13 mouse cellular contexts compared by ENCODE assay signal in genomic region chr14:30607696-30608095, GRCm38 (mm10). TPM values are rescaled to one million over a fixed set of nuclear protein-coding genes. Genes with fewer than 3 reads are reported as not detected.
A peak's percentile ranks its signal among the peaks of the same experiment; 100 is the strongest.
DNase-seq lines count a peak whose midpoint lies in the region; ATAC-seq and TF ChIP-seq lines count a peak whose summit lies in the region.
"Had no signal": no experiment of that assay in that cellular context is flagged by ENCODE, and none has a peak within 500 bp of the region (broad histone marks: within the 10 kb centered on the region; RNA-seq: fewer than 3 reads in every experiment).

No protein-coding gene starts in this region.

- peak; percentile 49 for ATAC-seq in liver, embryonic 13.5 days (ENCODE audit: low read depth)
- no peak for ATAC-seq in liver, embryonic 12.5 days
- peak; percentile 66 for ATAC-seq in common myeloid progenitor, adult 5-6 weeks (replicated peaks; ENCODE audit: low read depth, poor library complexity, severe bottlenecking)

- peaks cover 26% of the 10 kb centered on the region for H3K4me1 ChIP-seq in liver, embryonic 13.5 days (replicated peaks)
- H3K4me1 ChIP-seq in liver, embryonic 12.5 days = peaks cover 23% of the 10 kb centered on the region
- H3K4me1 ChIP-seq in ES-E14 (ENCODE audit: control insufficient read depth in 2 of 2, insufficient read depth in 2 of 2, low read length in 2 of 2, poor library complexity in 1 of 2) = peaks cover 4 to 23% of the 10 kb centered on the region in 2 experiments; a peak in 3 of 4 replicates

- H3K27ac ChIP-seq in liver, embryonic 13.5 days = no peak overlapping the region
- no peak overlapping the region for H3K27ac ChIP-seq in liver, embryonic 12.5 days
- H3K27ac ChIP-seq in ES-E14 (ENCODE audit: insufficient read depth, low read depth, low read length, poor library complexity, severe bottlenecking) = peak overlapping the region; percentile 27; the same call in 1 of the 2 replicates
- H3K27ac ChIP-seq: embryonic facial prominence, embryonic 10.5 days; liver, embryonic 14.5 days had no signal

- no peaks in the 10 kb centered on the region for H3K9me3 ChIP-seq in liver, embryonic 13.5 days (replicated peaks)
- no peaks in the 10 kb centered on the region for H3K9me3 ChIP-seq in liver, embryonic 12.5 days (replicated peaks)
- H3K9me3 ChIP-seq in ES-E14 (ENCODE audit: control insufficient read depth, insufficient read depth, low read depth, low read length) = no peaks in the 10 kb centered on the region
- H3K9me3 ChIP-seq: embryonic facial prominence, embryonic 10.5 days had no signal

- H3K9ac ChIP-seq in liver, embryonic 13.5 days = no peak overlapping the region
- H3K9ac ChIP-seq in liver, embryonic 12.5 days = no peak overlapping the region
- no peak overlapping the region for H3K9ac ChIP-seq in ES-E14 (ENCODE audit: insufficient read depth, low read depth, low read length, poor library complexity, severe bottlenecking)
- H3K9ac ChIP-seq: liver, embryonic 14.5 days had no signal

- no peaks in the 10 kb centered on the region for H3K27me3 ChIP-seq in liver, embryonic 13.5 days
- H3K27me3 ChIP-seq in liver, embryonic 12.5 days (replicated peaks) = no peaks in the 10 kb centered on the region

- DNase-seq in liver, embryonic 13.5 days = no peak
- DNase-seq in ES-E14 (ENCODE audit: low read depth, low spot score) = no peak
- DNase-seq in spleen, postnatal 36 days (ENCODE audit: low spot score in 2 of 2) = peak; percentile 90 to 92
- DNase-seq in cerebellum, postnatal 10 days = no peak
- DNase-seq in cerebellum, adult 9-11 months = no peak
- DNase-seq: cerebellum, adult 8-10 months; heart, postnatal 14 days; kidney, postnatal 4 days; thymus, postnatal 4 days had no signal

- H3K4me2 ChIP-seq in liver, embryonic 13.5 days = no peak overlapping the region
- no peak overlapping the region for H3K4me2 ChIP-seq in liver, embryonic 12.5 days

- H3K36me3 ChIP-seq in liver, embryonic 13.5 days = peaks cover 20% of the 10 kb centered on the region; the same call in 1 of the 2 replicates
- peaks cover 44% of the 10 kb centered on the region for H3K36me3 ChIP-seq in liver, embryonic 12.5 days
- H3K36me3 ChIP-seq in ES-E14 (ENCODE audit: control insufficient read depth, insufficient read depth, low read length, poor library complexity, severe bottlenecking) = peaks cover 5% of the 10 kb centered on the region; the same call in 1 of the 2 replicates

- H3K4me3 ChIP-seq in liver, embryonic 13.5 days (replicated peaks) = no peak overlapping the region
- no peak overlapping the region for H3K4me3 ChIP-seq in liver, embryonic 12.5 days
- no peak overlapping the region for H3K4me3 ChIP-seq in ES-E14 (ENCODE audit: insufficient read depth in 1 of 2, low read depth in 1 of 2, low read length in 2 of 2, poor library complexity in 1 of 2, severe bottlenecking in 1 of 2)
- H3K4me3 ChIP-seq: embryonic facial prominence, embryonic 10.5 days had no signal

- WGBS in liver, embryonic 13.5 days (ENCODE audit: insufficient replicate concordance) = 53% methylated on average over 4 of the region's 4 CpGs
- 47% methylated on average over 4 of the region's 4 CpGs for WGBS in liver, embryonic 12.5 days (ENCODE audit: insufficient replicate concordance)

- in situ Hi-C loops in ES-E14 (cut with MboI; ENCODE audit: low sequenced_read_pairs in 2 of 2, unreplicated experiment in 2 of 2) = no loop called here

TF ChIP-seq in ES-E14, 5 proteins besides CTCF, POLR2A, EP300 and RAD21:
- TF ChIP-seq CHD2 (IDR thresholded peaks at IDR 0.05; ENCODE audit: low read depth, low read length) (no peak), ZC3H11A (IDR thresholded peaks at IDR 0.05; ENCODE audit: borderline replicate concordance, low read depth, low read length) (no peak), ZNF384 (IDR thresholded peaks at IDR 0.05; ENCODE audit: low read depth, low read length) (no peak), HCFC1 (IDR thresholded peaks at IDR 0.05; ENCODE audit: borderline replicate concordance, insufficient read depth, low read length) (no peak), MAFK (IDR thresholded peaks at IDR 0.05; ENCODE audit: insufficient read depth, low read depth, low read length) (no peak)

RNA-seq across cellular contexts. Expression of gene Prkcd, which starts 18.3 kb away (rescaled TPM):
- polyA plus RNA-seq in liver, embryonic 13.5 days (2015; fragmentation: Nextera tagmentation; extraction: Ambion mirVana) = 16.0 and 16.3 TPM in 2 replicates
- polyA plus RNA-seq in liver, embryonic 12.5 days (2016; fragmentation: Nextera tagmentation; extraction: Ambion mirVana) = 22.9 and 23.1 TPM in 2 replicates
- total RNA-seq in ES-E14 (2012; rRNA removed) = 43.8 and 60.3 TPM in 2 replicates
- 80.4 and 81.1 TPM in 2 replicates for total RNA-seq in common myeloid progenitor, adult 5-6 weeks (2017)

RNA-seq across cellular contexts. Expression of gene Rft1, which starts 46.5 kb away (rescaled TPM):
- polyA plus RNA-seq in liver, embryonic 13.5 days (2015; fragmentation: Nextera tagmentation; extraction: Ambion mirVana) = 5.1 and 5.4 TPM in 2 replicates
- polyA plus RNA-seq in liver, embryonic 12.5 days (2016; fragmentation: Nextera tagmentation; extraction: Ambion mirVana) = 5.9 and 6.5 TPM in 2 replicates
- 15.7 and 22.4 TPM in 2 replicates for total RNA-seq in ES-E14 (2012; rRNA removed)
- 15.8 and 18.3 TPM in 2 replicates for total RNA-seq in common myeloid progenitor, adult 5-6 weeks (2017)

RNA-seq across cellular contexts. Expression of gene Tkt, which starts 59.5 kb away (rescaled TPM):
- 231 and 240 TPM in 2 replicates for polyA plus RNA-seq in liver, embryonic 13.5 days (2015; fragmentation: Nextera tagmentation; extraction: Ambion mirVana)
- polyA plus RNA-seq in liver, embryonic 12.5 days (2016; fragmentation: Nextera tagmentation; extraction: Ambion mirVana) = 267 and 280 TPM in 2 replicates
- 740 and 1,077 TPM in 2 replicates for total RNA-seq in ES-E14 (2012; rRNA removed)
- total RNA-seq in common myeloid progenitor, adult 5-6 weeks (2017) = 450 and 458 TPM in 2 replicates

Comparison
In these comparisons a context has a peak if more than half of its experiments do, and no peak if none do; other contexts are left out.
1. DNase-seq: peak in spleen, postnatal 36 days (2 of 2); none in liver, embryonic 13.5 days (single experiment), ES-E14 (single experiment), cerebellum, postnatal 10 days (0 of 2) and cerebellum, adult 9-11 months (single experiment).